Mouse (Mus musculus): ENCODE data around the gene Dazap2.

Gene Dazap2

GRCm38 (mm10) chr15:100577972-100578371 lies 37.2 kb upstream of the Dazap2 start:
- peaks cover 25% of the 10 kb centered on the region for H3K36me3 ChIP-seq (ENCODE audit: insufficient read depth, low read length)
- peaks cover 17% of the 10 kb centered on the region for H3K27me3 ChIP-seq (ENCODE audit: insufficient read depth, low read length)
- no peak for TF ChIP-seq CTCF (conservative IDR thresholded peaks at IDR 0.05; ENCODE audit: low read length)
- TF ChIP-seq NANOG (IDR thresholded peaks at IDR 0.05; ENCODE audit: borderline replicate concordance, low read length): no peak
- no peak for TF ChIP-seq POU5F1 (IDR thresholded peaks at IDR 0.05; ENCODE audit: borderline replicate concordance, low read length)
- peaks cover 28% of the 10 kb centered on the region for H3K4me1 ChIP-seq (replicated peaks; ENCODE audit: low read depth, low read length)
- H3K4me3 ChIP-seq (replicated peaks; ENCODE audit: low read length): no peak overlapping the region
- H3K9me3 ChIP-seq (ENCODE audit: low read length): no peaks in the 10 kb centered on the region

GRCm38 (mm10) chr15:100580108-100580507 lies 35.0 kb upstream of the Dazap2 start:
- H3K4me3 ChIP-seq (replicated peaks; ENCODE audit: low read length): peak overlapping the region; percentile 65
- H3K9me3 ChIP-seq (ENCODE audit: low read length): no peaks in the 10 kb centered on the region
- H3K4me1 ChIP-seq (replicated peaks; ENCODE audit: low read depth, low read length): peaks cover 29% of the 10 kb centered on the region
- TF ChIP-seq NANOG (IDR thresholded peaks at IDR 0.05; ENCODE audit: borderline replicate concordance, low read length) (no peak), CTCF (conservative IDR thresholded peaks at IDR 0.05; ENCODE audit: low read length) (no peak), POU5F1 (IDR thresholded peaks at IDR 0.05; ENCODE audit: borderline replicate concordance, low read length) (no peak)
- peaks cover 23% of the 10 kb centered on the region for H3K27me3 ChIP-seq (ENCODE audit: insufficient read depth, low read length)
- H3K36me3 ChIP-seq (ENCODE audit: insufficient read depth, low read length): peaks cover 25% of the 10 kb centered on the region

- H3K4me1 ChIP-seq (replicated peaks; ENCODE audit: low read depth, low read length): peaks cover 14% of the 10 kb centered on the region
- TF ChIP-seq POU5F1 (IDR thresholded peaks at IDR 0.05; ENCODE audit: borderline replicate concordance, low read length) (no peak), NANOG (IDR thresholded peaks at IDR 0.05; ENCODE audit: borderline replicate concordance, low read length) (no peak), CTCF (conservative IDR thresholded peaks at IDR 0.05; ENCODE audit: low read length) (no peak)
- no peaks in the 10 kb centered on the region for H3K36me3 ChIP-seq (ENCODE audit: insufficient read depth, low read length)
- H3K9me3 ChIP-seq (ENCODE audit: low read length): no peaks in the 10 kb centered on the region
- peaks cover 25% of the 10 kb centered on the region for H3K27me3 ChIP-seq (ENCODE audit: insufficient read depth, low read length)
- H3K4me3 ChIP-seq (replicated peaks; ENCODE audit: low read length): 0 out of 2 replicates have a peak overlapping the region, but pooled peaks have one; percentile 17
Measured at GRCm38 (mm10) chr15:100585931-100586330, 29.2 kb upstream of the Dazap2 start.

- Histone ChIP-seq H3K4me3 (replicated peaks; ENCODE audit: low read length) (no peak overlapping the region), H3K36me3 (ENCODE audit: insufficient read depth, low read length) (no peaks in the 10 kb centered on the region), H3K9me3 (ENCODE audit: low read length) (no peaks in the 10 kb centered on the region), H3K27me3 (ENCODE audit: insufficient read depth, low read length) (peaks cover 27% of the 10 kb centered on the region), H3K4me1 (replicated peaks; ENCODE audit: low read depth, low read length) (peaks cover 14% of the 10 kb centered on the region)
- TF ChIP-seq POU5F1 (IDR thresholded peaks at IDR 0.05; ENCODE audit: borderline replicate concordance, low read length) (no peak), NANOG (IDR thresholded peaks at IDR 0.05; ENCODE audit: borderline replicate concordance, low read length) (no peak), CTCF (conservative IDR thresholded peaks at IDR 0.05; ENCODE audit: low read length) (no peak)
Measured at GRCm38 (mm10) chr15:100587166-100587565, 28.0 kb upstream of the Dazap2 start.

DNA sequence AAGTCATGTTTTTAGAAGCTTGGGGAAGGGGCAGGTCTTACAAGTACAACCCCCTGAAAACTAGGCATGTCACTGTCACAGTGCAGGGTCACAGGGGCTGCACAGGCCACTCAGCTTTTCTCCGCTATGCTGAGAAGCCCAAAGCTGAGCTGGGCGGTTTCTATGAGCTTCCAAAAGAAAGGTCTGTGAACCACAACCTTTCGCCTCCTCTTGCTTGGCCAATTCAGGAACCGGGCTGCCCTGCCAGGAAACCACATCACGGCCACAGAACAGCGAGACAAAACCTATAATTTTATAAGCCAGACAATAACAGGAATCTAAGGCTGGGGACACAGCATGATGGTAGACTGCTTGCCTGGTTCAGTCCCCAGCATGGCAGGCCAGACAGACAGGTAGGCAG lies 26.9 kb upstream of the Dazap2 start:
- TF ChIP-seq CTCF (conservative IDR thresholded peaks at IDR 0.05; ENCODE audit: low read length): no peak
- no peak for TF ChIP-seq POU5F1 (IDR thresholded peaks at IDR 0.05; ENCODE audit: borderline replicate concordance, low read length)
- no peak for TF ChIP-seq NANOG (IDR thresholded peaks at IDR 0.05; ENCODE audit: borderline replicate concordance, low read length)
- peaks cover 10% of the 10 kb centered on the region for H3K4me1 ChIP-seq (replicated peaks; ENCODE audit: low read depth, low read length)
- H3K4me3 ChIP-seq (replicated peaks; ENCODE audit: low read length): no peak overlapping the region
- peaks cover 26% of the 10 kb centered on the region for H3K27me3 ChIP-seq (ENCODE audit: insufficient read depth, low read length)
- no peaks in the 10 kb centered on the region for H3K9me3 ChIP-seq (ENCODE audit: low read length)
- no peaks in the 10 kb centered on the region for H3K36me3 ChIP-seq (ENCODE audit: insufficient read depth, low read length)

DNA sequence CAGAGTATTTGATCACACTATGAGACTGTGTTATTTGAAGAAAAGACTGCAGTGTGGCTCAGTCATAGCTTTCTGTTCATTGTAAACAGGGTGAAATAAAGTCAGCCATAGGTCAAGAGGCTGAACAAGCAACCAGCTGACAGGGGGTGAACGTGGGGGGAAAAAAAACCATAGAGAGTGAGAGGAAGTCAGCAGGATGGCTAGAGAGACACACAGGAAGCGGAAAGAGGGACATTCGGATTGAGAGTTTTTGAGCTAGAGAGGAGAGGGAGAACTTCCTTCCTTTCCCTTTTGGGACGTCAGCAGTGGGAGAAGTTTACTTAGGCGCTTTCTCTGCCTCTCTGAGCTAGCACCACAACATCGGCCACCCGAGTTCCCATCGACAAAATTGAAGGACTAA lies 24.7 kb upstream of the Dazap2 start:
- TF ChIP-seq CTCF (conservative IDR thresholded peaks at IDR 0.05; ENCODE audit: low read length): no peak
- no peak for TF ChIP-seq NANOG (IDR thresholded peaks at IDR 0.05; ENCODE audit: borderline replicate concordance, low read length)
- TF ChIP-seq POU5F1 (IDR thresholded peaks at IDR 0.05; ENCODE audit: borderline replicate concordance, low read length): no peak
- no peaks in the 10 kb centered on the region for H3K36me3 ChIP-seq (ENCODE audit: insufficient read depth, low read length)
- no peaks in the 10 kb centered on the region for H3K9me3 ChIP-seq (ENCODE audit: low read length)
- peaks cover 10% of the 10 kb centered on the region for H3K4me1 ChIP-seq (replicated peaks; ENCODE audit: low read depth, low read length)
- H3K27me3 ChIP-seq (ENCODE audit: insufficient read depth, low read length): peaks cover 35% of the 10 kb centered on the region
- no peak overlapping the region for H3K4me3 ChIP-seq (replicated peaks; ENCODE audit: low read length)

GRCm38 (mm10) chr15:100592817-100593216 lies 22.3 kb upstream of the Dazap2 start:
- Histone ChIP-seq H3K4me3 (replicated peaks; ENCODE audit: low read length) (no peak overlapping the region), H3K9me3 (ENCODE audit: low read length) (no peaks in the 10 kb centered on the region), H3K27me3 (ENCODE audit: insufficient read depth, low read length) (peaks cover 27% of the 10 kb centered on the region), H3K4me1 (replicated peaks; ENCODE audit: low read depth, low read length) (peaks cover 3% of the 10 kb centered on the region; the same call in 1 of the 2 replicates), H3K36me3 (ENCODE audit: insufficient read depth, low read length) (no peaks in the 10 kb centered on the region)
- TF ChIP-seq CTCF (conservative IDR thresholded peaks at IDR 0.05; ENCODE audit: low read length): no peak
- no peak for TF ChIP-seq NANOG (IDR thresholded peaks at IDR 0.05; ENCODE audit: borderline replicate concordance, low read length)

GRCm38 (mm10) chr15:100598287-100598882 lies 16.8 kb upstream of the Dazap2 start:
- H3K36me3 ChIP-seq (ENCODE audit: insufficient read depth, low read length): no peaks in the 10 kb centered on the region
- TF ChIP-seq NANOG (IDR thresholded peaks at IDR 0.05; ENCODE audit: borderline replicate concordance, low read length): no peak
- peaks cover 19% of the 10 kb centered on the region for H3K4me1 ChIP-seq (replicated peaks; ENCODE audit: low read depth, low read length)
- H3K27me3 ChIP-seq (ENCODE audit: insufficient read depth, low read length): peaks cover 54% of the 10 kb centered on the region
- H3K4me3 ChIP-seq (replicated peaks; ENCODE audit: low read length): peak overlapping the region; percentile 76; the same call in 1 of the 2 replicates
- no peaks in the 10 kb centered on the region for H3K9me3 ChIP-seq (ENCODE audit: low read length)

GRCm38 (mm10) chr15:100598883-100599275 lies 16.3 kb upstream of the Dazap2 start:
- no peak for TF ChIP-seq CTCF (conservative IDR thresholded peaks at IDR 0.05; ENCODE audit: low read length)
- no peak for TF ChIP-seq NANOG (IDR thresholded peaks at IDR 0.05; ENCODE audit: borderline replicate concordance, low read length)
- TF ChIP-seq POU5F1 (IDR thresholded peaks at IDR 0.05; ENCODE audit: borderline replicate concordance, low read length): no peak
- Histone ChIP-seq H3K4me1 (replicated peaks; ENCODE audit: low read depth, low read length) (peaks cover 19% of the 10 kb centered on the region), H3K27me3 (ENCODE audit: insufficient read depth, low read length) (peaks cover 56% of the 10 kb centered on the region), H3K4me3 (replicated peaks; ENCODE audit: low read length) (peak overlapping the region; percentile 76), H3K36me3 (ENCODE audit: insufficient read depth, low read length) (no peaks in the 10 kb centered on the region), H3K9me3 (ENCODE audit: low read length) (no peaks in the 10 kb centered on the region)
